Mouse (Mus musculus) ovary, adult 2 months (tissue): Measurements from ENCODE around the gene Col6a4. TPM values are rescaled to one million over a fixed set of nuclear protein-coding genes. Genes with fewer than 3 reads are reported as not detected.

Source experiments
- polyA plus RNA-seq: library from polyadenylated mRNA; depleted of rRNA; stranded (reverse); fragments of >200 nt; gene quantifications from 2 replicates; pipeline ENCODE4 v1.2.3, GENCODE M21; 2012; rRNA removed

Gene Col6a4
- 74.1 and 134 TPM in 2 replicates for polyA plus RNA-seq

GRCm38 (mm10) chr9:106096683-106097082 is at the start of gene Col6a4:
Gene Col6a4, minus strand, starts transcription at chr9:106096783.

DNA sequence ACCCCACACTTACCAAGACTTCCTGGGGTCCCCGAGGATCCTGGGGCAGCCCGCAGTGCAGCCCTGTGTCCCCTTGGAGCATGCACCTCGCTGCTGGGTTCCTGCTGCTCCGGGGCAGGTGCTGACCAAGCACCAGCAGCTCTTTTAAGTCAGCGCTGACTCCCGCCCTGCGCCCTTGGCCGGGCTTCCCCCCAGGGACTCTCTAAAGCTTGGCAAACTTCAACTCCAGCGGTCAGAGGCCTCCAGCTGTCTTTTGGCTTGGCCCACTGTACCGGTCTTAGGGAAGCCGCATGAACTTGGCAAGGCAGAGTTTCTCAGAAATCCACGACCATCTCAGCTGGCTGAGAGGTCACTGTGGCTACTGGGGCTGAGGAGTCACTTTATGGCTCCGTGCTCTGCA is 136.1 kb downstream of the Col6a4 start, which contains the start of gene Col6a5:
Gene Col6a5 (minus strand): TSS at position 111 of the 400 bp plus-strand sequence.

Other genes with a start within 250 kb of the Col6a4 start
- 1.5 and 1.8 TPM in 2 replicates for gene Col6a5, start 136.1 kb downstream of the Col6a4 start, polyA plus RNA-seq
- 3.5 and 3.7 TPM in 2 replicates for gene Glyctk, start 61.4 kb upstream of the Col6a4 start, polyA plus RNA-seq
- 83.3 and 89.6 TPM in 2 replicates for gene Wdr82, start 74.1 kb upstream of the Col6a4 start, polyA plus RNA-seq
- gene Ppm1m, start 103.0 kb upstream of the Col6a4 start, polyA plus RNA-seq: 84.9 and 96.8 TPM in 2 replicates
- 55.4 and 61.1 TPM in 2 replicates for gene Twf2, start 106.3 kb upstream of the Col6a4 start, polyA plus RNA-seq
- gene Tlr9, start 125.8 kb upstream of the Col6a4 start, polyA plus RNA-seq: 5.0 and 6.7 TPM in 2 replicates
- gene Alas1, start 151.9 kb upstream of the Col6a4 start, polyA plus RNA-seq: 302 and 333 TPM in 2 replicates
- 15.8 and 20.8 TPM in 2 replicates for gene Poc1a, start 184.3 kb upstream of the Col6a4 start, polyA plus RNA-seq